Mouse (Mus musculus) urinary bladder, postnatal 36 days (tissue): ENCODE results near the gene Strap.
"Not testable (repeated sequence)": the region's sequence is repeated elsewhere in the genome, so short reads cannot be mapped to it uniquely, and the experiment has no call there.

Experiments used
- DNase-seq, 2 experiments: peaks; one replicate each; pipeline ENCODE4 v3.0.0; 2022; ENCODE audit warnings: low spot score in 2 of 2, mixed read lengths in 1 of 2

Strap gene

DNA sequence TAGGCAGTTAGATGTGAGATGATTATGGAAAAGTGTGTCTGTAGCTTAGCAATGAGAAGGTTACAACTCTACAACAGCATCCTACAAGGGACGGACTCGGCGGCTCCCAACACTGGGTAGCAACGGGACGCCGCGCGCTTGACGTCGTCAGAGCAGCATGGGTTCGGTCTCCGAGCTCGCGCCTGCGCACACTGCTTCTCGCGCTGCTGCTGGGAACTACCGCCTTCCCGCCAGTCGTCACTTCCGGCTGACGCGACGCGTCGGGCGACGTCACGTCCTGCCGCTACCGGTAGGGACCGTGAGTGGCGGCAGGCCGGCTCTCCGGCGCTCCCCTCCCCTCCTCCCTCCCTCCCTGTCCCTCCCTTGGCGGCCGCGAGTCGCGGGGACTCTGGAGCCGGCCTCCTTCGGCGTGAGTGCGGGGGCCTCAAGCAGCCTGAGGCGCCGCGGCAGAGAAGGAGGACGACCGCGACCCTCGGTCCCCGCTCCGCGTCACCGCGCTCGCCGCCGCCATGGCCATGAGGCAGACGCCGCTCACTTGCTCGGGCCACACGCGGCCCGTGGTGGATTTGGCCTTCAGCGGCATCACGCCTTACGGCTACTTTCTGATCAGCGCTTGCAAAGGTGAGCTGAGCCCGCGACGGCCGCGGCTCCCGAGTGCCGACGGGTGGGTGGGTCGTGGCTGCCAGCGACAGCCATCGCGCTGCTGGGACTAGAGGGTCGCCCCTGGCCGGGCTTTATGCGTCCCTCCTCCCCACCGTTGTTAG, at the start of gene Strap:
Gene Strap, plus strand, starts transcription at position 233 of the 764 bp plus-strand sequence.
- DNase-seq: peak; percentile 81 to 92

DNA sequence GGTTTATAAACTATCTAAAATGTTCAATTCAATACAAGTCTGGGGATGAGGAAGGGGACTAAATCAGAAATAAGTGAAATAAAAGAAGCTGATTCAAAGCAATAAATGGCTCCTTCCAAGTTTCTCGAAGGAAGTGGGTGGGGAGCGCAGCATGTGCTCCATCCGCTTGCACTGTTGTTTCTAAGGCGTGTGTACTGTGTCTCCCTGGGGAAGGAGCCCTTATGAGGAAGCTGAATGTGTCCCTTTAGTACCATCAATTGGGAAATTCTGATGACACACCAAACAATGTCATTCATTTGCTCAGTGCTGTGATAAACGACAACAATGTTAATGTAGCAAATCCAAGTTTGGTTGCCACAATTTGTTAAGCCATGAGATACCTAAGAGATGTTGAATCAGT, 47.2 kb upstream of the Strap start:
- DNase-seq: no peak

DNA sequence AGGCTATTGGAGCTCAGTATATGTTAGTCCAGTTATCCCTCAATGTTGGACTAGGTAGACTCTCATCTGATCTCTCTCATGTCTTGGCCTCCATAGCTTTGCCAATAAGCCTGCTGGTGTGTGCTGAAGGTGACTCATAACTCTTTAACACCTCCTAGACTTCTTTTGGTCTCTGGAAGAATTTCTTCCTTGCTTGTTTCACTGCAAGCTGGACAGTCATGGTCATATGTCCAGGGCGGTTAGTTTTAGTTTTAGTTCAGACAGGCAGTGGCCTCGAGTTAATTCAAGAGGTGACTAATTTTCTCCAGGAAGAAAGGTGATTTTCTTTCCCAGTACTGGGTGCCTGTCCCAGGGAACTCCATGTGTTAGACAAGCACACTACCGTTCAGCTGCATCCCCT, 46.8 kb upstream of the Strap start:
- DNase-seq: no peak

DNA sequence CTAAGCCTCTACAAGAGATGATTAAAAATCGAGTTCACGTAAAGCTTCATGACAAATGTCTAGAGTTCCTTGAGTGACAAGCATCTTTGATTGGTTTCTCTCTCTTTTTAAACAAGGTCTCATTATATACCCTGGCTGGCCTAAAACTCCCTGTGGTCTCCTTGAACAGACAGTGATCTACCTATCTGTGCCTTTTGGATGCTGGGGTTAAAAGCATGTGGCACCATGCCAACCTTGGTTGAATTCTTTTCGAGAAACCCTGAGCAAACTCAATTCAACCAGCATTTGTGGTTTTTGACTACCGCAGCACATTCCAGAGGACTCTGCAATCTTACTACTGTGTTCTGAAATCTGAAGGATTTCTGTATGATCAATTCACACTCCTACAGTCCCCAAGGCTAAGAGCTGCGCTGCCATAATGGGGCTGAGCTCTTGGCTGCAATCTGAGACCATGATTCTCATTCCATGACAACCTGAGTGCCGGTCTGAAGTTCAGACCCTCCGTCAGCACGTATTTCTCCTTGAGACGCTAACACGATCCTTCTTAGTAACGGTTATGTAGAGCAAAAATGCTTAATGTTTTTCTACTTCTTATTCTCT, 46.3 kb upstream of the Strap start:
- no peak for DNase-seq

DNA sequence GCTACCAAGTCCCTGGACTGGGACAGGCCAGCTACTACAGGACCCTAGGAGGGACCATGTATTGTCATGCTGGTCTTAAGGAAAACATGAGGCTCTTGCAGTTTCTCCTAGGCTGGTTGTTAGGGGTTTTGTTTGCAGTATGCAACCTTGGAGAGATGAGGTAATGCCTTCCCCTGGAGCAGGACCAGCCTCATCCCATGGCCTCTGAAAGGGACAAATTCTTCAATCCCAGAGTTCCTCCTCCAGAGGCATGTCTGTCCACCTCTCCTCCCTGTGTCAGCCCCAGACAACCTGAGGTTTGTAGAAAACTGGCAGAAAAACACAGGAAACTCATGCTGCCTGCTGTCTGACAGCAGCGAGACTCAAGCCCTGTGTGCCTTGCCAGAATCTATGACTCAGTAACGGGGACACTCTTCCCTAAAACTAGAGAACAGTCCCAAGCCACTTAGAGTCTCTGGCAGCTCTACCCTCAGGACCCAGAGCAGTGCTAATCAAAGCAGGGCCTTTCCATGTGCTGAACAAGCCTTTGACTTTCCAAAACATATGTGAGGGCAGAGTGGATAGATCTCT, 44.2 kb upstream of the Strap start:
- DNase-seq: peak in 1 of 2 experiments; percentile 7

DNA sequence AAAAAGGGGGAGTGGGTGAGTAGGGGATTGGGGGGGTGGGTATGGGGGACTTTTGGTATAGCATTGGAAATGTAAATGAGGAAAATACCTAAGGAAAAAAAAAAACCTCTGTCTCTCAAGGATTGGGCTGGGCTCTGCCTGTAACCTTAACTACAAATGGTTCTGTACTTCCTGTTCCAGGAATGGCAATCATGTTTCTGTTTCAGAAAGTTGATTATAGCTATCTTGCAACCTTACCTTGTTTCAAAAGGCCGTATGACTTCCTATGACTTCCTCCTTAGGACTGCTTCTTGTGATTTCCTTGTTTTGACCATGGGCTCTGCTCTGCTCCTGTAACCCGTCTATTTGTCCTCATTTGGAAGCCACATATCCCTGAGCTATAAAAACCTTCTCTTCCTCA, 40.6 kb upstream of the Strap start:
- DNase-seq: no peak

DNA sequence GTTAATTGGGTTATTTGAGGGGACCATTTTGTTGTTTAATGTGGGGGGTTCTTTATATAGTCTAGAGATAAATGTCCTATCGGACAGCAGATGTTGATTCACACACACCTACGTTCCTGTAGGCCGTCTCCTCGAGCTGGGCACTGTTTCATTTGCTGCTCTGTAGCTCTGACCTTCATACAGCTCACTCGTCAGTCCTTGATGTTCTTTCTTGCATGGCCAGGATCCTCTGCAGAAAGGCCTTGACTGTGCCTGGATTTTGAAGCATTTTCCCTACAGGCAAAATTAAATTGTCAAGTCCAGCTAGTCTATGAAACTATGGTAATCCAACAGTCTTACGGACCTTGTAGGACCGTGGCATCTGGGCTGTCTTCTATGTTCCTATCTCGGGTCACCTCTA, 39.8 kb upstream of the Strap start:
- no peak for DNase-seq

DNA sequence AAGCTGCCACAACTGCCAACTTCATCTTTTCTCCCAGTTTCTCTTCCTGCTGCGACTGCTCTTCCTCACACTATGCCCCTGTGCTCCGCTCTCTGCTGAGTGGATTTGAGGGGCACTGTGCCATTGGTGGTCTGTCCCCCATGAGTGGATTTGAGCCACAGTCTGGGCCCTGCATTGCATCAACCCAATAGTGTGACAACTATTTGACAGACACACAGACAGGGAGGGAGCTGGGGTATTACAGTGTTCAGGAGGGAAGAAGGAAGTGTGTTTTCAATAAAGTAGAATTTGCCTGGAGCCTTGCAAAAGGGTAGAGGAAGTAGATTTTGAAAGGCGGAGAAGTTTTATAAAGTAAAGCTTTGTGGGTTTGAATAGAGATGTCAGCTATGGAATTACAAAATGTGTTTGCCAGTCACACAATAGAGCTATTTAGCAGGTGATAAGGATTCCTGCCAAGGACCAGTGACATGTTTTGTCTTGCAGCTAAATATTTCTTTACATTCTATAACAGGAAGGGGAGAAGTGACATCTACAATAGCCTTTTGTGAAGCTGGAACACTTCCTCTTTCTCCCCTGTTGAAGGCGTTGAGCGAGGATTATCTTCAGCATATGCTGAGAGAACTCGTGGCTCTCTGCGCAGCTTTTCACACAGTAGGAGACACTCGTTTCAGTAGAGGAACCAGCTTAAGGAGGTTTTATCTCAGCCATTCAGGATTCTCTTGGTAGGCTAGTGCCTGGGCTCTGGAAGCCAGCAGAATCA, 38.3 kb upstream of the Strap start:
- no peak for DNase-seq

DNA sequence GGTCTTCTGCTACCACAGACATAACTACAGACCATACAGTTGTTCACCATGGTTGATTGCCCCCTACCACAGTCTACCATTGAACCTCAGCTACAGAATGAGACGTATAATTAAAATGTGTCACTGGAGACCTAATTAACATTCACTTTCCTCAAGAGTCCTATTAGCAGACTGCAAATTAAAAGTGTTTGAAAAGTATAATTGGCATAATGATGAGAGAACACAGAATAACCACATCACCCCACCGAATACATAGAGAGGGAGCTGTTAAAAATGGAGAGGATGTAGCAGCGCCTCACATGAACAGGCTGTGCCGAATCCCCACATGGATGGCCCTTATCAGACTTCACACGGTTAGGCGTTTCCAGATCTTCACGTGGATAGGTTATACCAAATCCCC, 35.4 kb upstream of the Strap start:
- DNase-seq: no peak

DNA sequence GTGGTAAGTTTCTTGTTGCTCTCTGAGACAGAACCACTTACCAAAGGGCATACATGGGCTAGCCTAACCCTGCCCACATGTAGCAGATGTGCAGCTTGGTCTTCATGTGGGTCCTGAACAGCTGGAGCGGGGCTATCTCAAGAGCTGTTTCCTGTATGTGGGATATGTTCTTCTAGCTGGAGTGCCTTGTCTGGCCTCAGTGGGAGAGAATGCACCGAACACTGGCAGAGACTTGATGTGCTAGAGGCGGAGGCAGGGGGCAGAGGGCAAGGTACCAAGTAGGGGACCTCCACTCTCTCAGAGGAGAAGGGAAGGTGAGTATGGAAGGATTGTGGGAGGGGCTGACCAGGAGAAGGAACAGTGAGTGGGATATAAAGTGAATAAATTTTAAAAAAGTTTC, 32.7 kb upstream of the Strap start:
- no peak for DNase-seq

DNA sequence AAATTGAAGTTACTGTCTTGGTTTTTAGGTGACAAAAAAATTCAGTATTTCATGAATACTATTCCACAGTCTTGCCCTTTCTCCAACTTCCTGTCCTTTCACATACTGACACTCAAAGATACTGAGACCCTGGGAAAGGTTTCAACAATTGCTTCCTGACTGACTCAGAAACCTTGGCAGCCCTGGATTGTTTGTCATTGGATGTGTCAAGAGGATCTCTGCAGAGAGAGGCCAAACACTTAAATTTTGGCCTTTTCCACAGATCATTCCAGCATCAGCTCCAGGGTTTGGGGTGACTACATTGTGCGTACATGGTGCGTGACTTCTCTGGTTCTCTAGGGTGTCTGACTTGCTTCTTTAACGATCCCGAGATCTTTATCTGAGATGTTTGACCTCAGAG, 32.0 kb upstream of the Strap start:
- DNase-seq: peak in 1 of 2 experiments; percentile 5

DNA sequence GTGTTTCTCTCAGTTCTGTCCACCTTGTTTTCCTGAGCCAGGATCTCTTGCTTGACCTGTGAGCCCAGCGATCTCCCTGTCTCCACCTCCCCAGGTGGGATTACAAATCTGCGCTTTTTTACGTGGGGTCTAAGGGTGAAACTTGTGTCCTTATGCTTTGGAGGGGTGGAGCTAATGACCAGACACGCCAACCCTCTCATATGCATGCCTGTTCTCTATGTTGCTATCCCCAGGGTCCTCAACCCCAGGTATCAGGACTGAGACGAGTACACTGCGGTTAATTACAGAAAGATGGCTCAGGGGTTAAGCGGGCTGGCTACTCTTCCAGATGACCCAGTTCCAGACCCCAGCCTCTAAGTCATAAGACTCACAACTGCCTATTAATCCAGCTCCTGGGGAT, 31.4 kb upstream of the Strap start:
- DNase-seq: no peak

DNA sequence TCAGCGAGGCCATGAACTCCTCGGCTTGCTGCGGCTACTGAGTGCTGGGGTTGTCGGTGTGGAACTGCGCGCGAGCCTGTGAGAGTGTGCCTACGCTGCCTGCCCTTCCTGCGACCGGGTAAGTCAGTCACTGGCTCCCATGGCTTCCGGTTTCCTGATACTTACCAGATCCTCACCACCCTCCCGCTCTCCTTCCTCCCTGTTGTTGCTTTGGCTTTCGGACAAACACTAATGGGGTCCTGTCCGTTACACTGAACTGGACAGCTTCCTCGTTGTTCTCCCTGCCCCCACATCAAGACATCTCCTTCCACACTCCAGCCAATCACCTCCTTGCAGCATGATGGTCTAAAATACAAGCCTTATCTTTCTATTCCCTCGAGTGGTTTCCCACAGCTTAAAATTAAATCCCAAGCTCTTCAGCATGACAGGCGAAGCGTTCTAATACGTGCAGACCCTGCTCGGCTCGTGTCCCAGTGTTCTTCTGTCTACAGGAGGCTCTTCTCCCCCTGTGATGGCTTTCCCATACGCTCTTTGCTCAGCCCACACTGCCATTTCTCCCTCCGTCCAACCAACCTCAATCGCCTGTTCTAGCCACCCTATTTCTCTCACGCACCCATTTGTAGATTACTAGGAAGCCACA, 30.5 kb upstream of the Strap start:
- peak in 1 of 2 experiments; percentile 13 for DNase-seq

DNA sequence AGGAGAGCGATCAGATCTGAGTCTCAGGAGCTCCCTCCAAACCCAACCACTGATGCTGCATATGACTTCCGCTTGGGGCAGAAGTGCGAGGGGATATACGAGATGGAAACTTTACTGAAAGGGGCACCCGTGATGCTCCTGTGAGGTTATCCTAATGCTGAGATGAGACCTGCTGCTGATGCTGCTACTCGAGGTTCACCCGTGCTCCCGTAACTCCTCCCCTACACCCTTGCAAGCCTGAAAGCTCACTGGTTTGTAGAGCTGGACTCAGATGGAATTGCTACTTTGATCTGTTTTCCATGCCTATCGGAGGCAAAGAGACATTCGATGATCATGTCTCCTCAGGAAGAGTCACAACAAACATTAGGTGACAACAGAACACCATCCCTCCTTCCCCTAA, 28.7 kb upstream of the Strap start:
- no peak for DNase-seq

DNA sequence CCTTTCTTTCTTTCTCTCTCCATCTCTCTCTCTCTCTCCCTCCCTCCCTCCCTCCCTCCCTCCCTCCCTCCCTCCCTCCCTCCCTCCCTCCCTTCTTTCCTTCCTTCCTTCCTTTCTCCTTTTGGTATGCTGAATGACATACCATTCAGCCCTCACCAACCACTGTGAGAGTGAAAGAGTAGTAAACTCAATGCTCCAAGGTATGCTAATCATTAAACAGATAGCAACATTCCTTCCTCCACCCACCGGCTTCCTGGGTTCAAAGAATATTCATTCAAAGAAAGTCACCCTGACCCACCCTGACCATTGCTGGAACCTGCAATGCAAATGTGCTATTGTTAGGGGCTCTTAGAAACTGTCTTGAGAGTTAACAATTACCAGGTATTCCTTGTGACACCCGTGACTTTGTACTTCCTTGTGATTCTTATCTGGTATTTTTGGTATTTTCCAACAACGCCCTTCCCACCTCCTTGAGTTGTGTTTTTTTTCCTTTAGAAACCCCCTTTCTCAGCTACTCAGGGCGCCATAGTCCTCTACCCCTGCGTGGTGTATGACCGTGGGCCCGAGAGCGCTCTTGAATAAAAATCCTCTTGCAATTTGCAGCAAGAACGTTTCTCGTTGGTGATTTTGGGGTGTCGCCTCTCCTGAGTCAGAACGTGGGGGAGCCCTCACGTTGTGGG, 26.0 kb upstream of the Strap start:
- DNase-seq: not testable (repeated sequence)

DNA sequence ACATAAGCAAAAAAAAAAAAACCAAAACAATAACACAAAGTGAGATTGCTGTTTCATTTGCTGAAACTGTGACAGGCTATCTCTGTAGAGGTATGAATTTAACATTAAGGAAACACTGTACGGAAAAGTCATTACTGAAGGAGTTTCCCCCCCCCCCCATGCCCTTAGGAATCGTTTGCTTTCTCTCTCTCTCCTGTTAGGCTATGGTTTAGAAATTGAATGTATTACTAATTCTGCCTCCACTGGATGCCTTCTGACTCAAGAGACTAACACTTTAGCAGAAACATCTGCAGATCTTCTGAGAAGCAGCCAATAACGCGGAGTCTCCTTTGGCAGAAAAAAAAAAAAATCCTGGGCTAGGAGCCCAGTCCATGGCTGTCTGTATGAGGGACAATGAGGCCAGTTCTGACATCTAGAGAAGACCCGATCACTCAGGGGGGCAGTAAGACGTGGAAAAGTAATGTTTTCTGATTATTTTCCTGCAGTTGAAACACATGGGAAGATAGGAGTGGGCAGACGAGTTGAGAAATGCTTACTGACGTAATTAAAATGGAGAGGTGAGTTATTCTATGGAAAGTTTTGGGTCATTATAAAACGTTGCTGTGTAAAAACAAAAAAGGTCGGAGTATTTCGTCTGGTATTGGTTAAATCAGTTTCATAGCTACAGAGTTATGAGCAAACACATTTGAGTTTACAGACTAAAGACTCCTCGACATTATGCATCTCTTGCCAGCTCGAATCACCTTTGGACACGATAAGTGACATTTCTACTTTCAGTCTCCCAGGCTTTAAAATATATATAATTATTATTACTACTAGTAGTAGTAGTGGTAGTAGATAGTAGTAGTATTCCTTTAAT, 24.5 kb upstream of the Strap start:
- DNase-seq: peak in 1 of 2 experiments; percentile 4

DNA sequence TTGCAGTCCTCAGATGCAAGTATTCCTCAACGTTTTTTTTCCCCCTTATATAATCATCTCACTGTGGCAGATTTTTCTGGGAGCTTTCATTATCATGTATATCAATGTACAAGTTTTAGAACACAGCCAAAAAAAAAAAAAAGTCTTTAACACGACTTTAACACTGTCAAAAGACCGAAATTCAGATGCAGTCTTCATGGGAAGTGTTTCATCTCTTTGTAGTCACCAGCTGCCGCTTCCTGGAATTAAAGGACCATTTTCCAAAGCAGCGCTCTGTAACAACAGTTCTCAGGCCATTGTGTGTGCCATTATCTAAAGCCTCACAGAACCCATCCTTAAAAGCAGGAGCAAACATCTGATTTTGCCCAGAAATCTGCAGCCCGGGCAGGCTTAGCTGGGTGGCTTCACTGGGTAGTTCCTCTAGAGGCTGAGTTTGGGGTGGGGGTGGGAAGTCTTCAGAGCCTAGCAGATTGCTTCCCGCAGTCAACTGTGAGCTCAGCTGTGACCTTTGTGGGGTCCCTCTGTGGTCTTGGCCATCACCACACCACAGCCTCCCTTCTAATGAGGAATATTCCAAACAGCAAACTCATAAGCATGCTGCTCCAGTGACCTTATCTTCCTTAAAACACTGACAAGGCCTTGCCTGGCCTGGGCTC, 22.1 kb upstream of the Strap start:
- no peak for DNase-seq

DNA sequence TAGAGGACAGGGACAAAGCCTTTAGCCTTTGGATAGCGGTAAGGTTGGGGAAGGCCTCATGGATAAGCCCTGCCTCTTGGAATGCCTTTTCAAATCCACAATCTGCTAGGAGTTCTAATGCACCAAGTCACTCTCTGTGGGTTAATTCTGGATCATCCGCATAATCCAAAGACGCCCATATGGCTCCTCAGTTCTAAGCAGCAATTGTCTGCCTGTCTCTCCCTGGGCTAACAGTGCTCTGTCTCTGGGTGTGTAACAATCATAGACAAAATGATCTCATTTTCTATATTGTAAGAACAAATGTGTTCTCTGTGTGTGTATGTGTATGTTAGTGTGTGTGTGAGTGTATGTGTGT, 21.6 kb upstream of the Strap start:
- DNase-seq: no peak

DNA sequence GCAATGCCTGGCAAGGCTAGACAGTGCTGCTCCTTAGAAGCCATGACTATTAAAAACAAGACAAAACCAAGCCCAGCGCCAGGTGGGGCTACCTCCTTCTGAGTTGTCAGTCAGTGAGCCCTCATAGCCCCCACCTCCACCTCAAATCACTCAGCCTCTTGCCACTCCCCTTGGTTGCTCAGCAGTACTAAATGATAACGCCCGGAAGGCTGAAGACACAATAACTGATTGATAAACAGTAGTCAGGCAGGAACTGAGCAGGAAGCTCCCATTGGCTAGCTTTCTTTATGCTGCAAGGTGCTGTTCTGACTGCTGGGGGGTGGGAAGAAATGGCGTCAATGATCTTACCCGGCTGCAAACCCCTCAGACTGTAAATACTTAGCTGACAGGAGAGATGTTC, 18.1 kb upstream of the Strap start:
- DNase-seq: no peak
